Mouse (Mus musculus) heart, embryonic 16.5 days (tissue): ENCODE measurements around the gene Atg4d. TPM values are rescaled to one million over a fixed set of nuclear protein-coding genes. Genes with fewer than 3 reads are reported as not detected.
A peak's percentile ranks its signal among the peaks of the same experiment; 100 is the strongest.

Experiments
- ATAC-seq: fragments of 200-750 bp; cut with Nextera tagmentation; replicated peaks from 2 replicates; pipeline ENCODE4 v1.8.0; 2017; ENCODE audit warnings: moderate number of reproducible peaks; ENCODE audit not compliant: insufficient read depth, low FRiP score; ENCODE audit errors: extremely low read depth
- H3K27ac ChIP-seq: fragments of 300-500 bp; sonication (generic); 2 replicates; pipeline ENCODE4 v1.5.1; 2014; ENCODE audit warnings: mild to moderate bottlenecking, low read length, control low read depth, moderate library complexity
- H3K27me3 ChIP-seq: fragments of 300-500 bp; sonication (generic); 2 replicates; pipeline ENCODE4 v1.6.1; 2014; ENCODE audit warnings: low read length, mixed read lengths; ENCODE audit not compliant: control insufficient read depth, insufficient read depth
- H3K36me3 ChIP-seq: fragments of 300-500 bp; sonication (generic); 2 replicates; pipeline ENCODE4 v1.6.1; 2014; ENCODE audit not compliant: control insufficient read depth, insufficient read depth
- H3K4me1 ChIP-seq: fragments of 300-500 bp; sonication (generic); 2 replicates; pipeline ENCODE4 v1.6.1; 2014; ENCODE audit warnings: low read length, mixed read lengths; ENCODE audit not compliant: control insufficient read depth, insufficient read depth
- H3K4me2 ChIP-seq: fragments of 300-500 bp; sonication (generic); 2 replicates; pipeline ENCODE4 v1.6.1; 2014; ENCODE audit warnings: low read depth, mild to moderate bottlenecking, control low read depth, low read length
- H3K4me3 ChIP-seq: fragments of 300-500 bp; sonication (generic); 2 replicates; pipeline ENCODE4 v1.5.1; 2014; ENCODE audit warnings: mild to moderate bottlenecking, control low read depth, low read length
- H3K9ac ChIP-seq: fragments of 300-500 bp; sonication (generic); 2 replicates; pipeline ENCODE4 v1.6.1; 2014; ENCODE audit warnings: low read length, control low read depth
- H3K9me3 ChIP-seq: fragments of 300-500 bp; sonication (generic); replicated peaks from 2 replicates; pipeline ENCODE4 v1.6.1; 2016; ENCODE audit warnings: low read length; ENCODE audit not compliant: control insufficient read depth
- WGBS: fragments of 180-500 bp; shearing (Covaris S2); extraction: QIAGEN DNeasy Blood & Tissue Kit; methylation state at CpG from one replicate; pipeline ENCODE4 v1.1.7; 2014; 5-methylcytosine and 5-hydroxymethylcytosine counted together
- polyA plus RNA-seq: library from polyadenylated mRNA; unstranded; fragments of >200 nt; fragmentation: Nextera tagmentation; extraction: Ambion mirVana; gene quantifications from 2 replicates; pipeline ENCODE4 v1.2.1, GENCODE M21; 2015

Atg4d gene
- polyA plus RNA-seq, 1 experiment from 2014 or later = 58.8 TPM

- Histone ChIP-seq H3K4me2 (peak overlapping the region; percentile 79), H3K36me3 (peaks cover 9% of the 10 kb centered on the region), H3K4me3 (peak overlapping the region; percentile 55), H3K27ac (peak overlapping the region; percentile 82), H3K9me3 (no peaks in the 10 kb centered on the region; the same call in none of the 2 replicates), H3K4me1 (peaks cover 25% of the 10 kb centered on the region), H3K27me3 (no peaks in the 10 kb centered on the region), H3K9ac (peak overlapping the region; percentile 73)
- 0 out of 2 replicates have a peak, but pooled peaks have one; percentile 38 for ATAC-seq
- 21% methylated on average over 26 of the region's 26 CpGs for WGBS
Measured at GRCm38 (mm10) chr9:21224576-21225414, 40.3 kb upstream of the Atg4d start.

- Histone ChIP-seq H3K36me3 (peaks cover 15% of the 10 kb centered on the region), H3K27me3 (no peaks in the 10 kb centered on the region), H3K4me1 (peaks cover 25% of the 10 kb centered on the region), H3K4me3 (peak overlapping the region; percentile 55), H3K9ac (peak overlapping the region; percentile 73), H3K27ac (peak overlapping the region; percentile 82), H3K9me3 (no peaks in the 10 kb centered on the region; the same call in 1 of the 2 replicates), H3K4me2 (peak overlapping the region; percentile 79)
- 13% methylated on average over 7 of the region's 7 CpGs for WGBS
- ATAC-seq = no peak
Measured at GRCm38 (mm10) chr9:21225415-21225758, 39.7 kb upstream of the Atg4d start.

- 9% methylated on average over 16 of the region's 16 CpGs for WGBS
- Histone ChIP-seq H3K27ac (no peak overlapping the region; the same call in 1 of the 2 replicates), H3K4me3 (peak overlapping the region; percentile 55), H3K4me2 (peak overlapping the region; percentile 79), H3K4me1 (peaks cover 14% of the 10 kb centered on the region), H3K9ac (peak overlapping the region; percentile 73), H3K9me3 (no peaks in the 10 kb centered on the region; the same call in 1 of the 2 replicates), H3K27me3 (no peaks in the 10 kb centered on the region), H3K36me3 (peaks cover 27% of the 10 kb centered on the region)
- ATAC-seq = peak; percentile 59; the same call in 1 of the 2 replicates
Measured at GRCm38 (mm10) chr9:21227342-21227741, 37.8 kb upstream of the Atg4d start.

- no peaks in the 10 kb centered on the region for H3K27me3 ChIP-seq
- H3K4me3 ChIP-seq = no peak overlapping the region
- peaks cover 10% of the 10 kb centered on the region for H3K4me1 ChIP-seq
- H3K9me3 ChIP-seq = no peaks in the 10 kb centered on the region
- 51% methylated on average over 23 of the region's 23 CpGs for WGBS
- H3K27ac ChIP-seq = no peak overlapping the region
- H3K9ac ChIP-seq = no peak overlapping the region
- H3K36me3 ChIP-seq = peaks cover 48% of the 10 kb centered on the region
- no peak overlapping the region for H3K4me2 ChIP-seq
- ATAC-seq = no peak
Measured at GRCm38 (mm10) chr9:21231551-21231950, 33.5 kb upstream of the Atg4d start.

GRCm38 (mm10) chr9:21232867-21233266 lies 32.2 kb upstream of the Atg4d start:
- WGBS = 85% methylated on average over 5 of the region's 5 CpGs
- no peaks in the 10 kb centered on the region for H3K9me3 ChIP-seq
- no peaks in the 10 kb centered on the region for H3K27me3 ChIP-seq
- H3K4me2 ChIP-seq = no peak overlapping the region
- no peak overlapping the region for H3K27ac ChIP-seq
- H3K4me1 ChIP-seq = peaks cover 16% of the 10 kb centered on the region
- no peak overlapping the region for H3K4me3 ChIP-seq
- peaks cover 52% of the 10 kb centered on the region for H3K36me3 ChIP-seq
- ATAC-seq = no peak
- no peak overlapping the region for H3K9ac ChIP-seq

- H3K4me1 ChIP-seq = peaks cover 14% of the 10 kb centered on the region
- no peak overlapping the region for H3K27ac ChIP-seq
- H3K9ac ChIP-seq = no peak overlapping the region
- no peak overlapping the region for H3K4me3 ChIP-seq
- no peak overlapping the region for H3K4me2 ChIP-seq
- H3K36me3 ChIP-seq = peaks cover 52% of the 10 kb centered on the region
- H3K9me3 ChIP-seq = no peaks in the 10 kb centered on the region
- no peak for ATAC-seq
- WGBS = 91% methylated on average over 29 of the region's 29 CpGs
- no peaks in the 10 kb centered on the region for H3K27me3 ChIP-seq
Measured at GRCm38 (mm10) chr9:21233366-21233765, 31.7 kb upstream of the Atg4d start.

- peaks cover 52% of the 10 kb centered on the region for H3K36me3 ChIP-seq
- H3K4me1 ChIP-seq = peaks cover 14% of the 10 kb centered on the region
- no peak overlapping the region for H3K27ac ChIP-seq
- H3K27me3 ChIP-seq = no peaks in the 10 kb centered on the region
- H3K4me3 ChIP-seq = no peak overlapping the region
- H3K9ac ChIP-seq = no peak overlapping the region
- H3K4me2 ChIP-seq = no peak overlapping the region
- no peaks in the 10 kb centered on the region for H3K9me3 ChIP-seq
- ATAC-seq = no peak
- 87% methylated on average over 28 of the region's 28 CpGs for WGBS
Measured at GRCm38 (mm10) chr9:21233805-21234204, 31.3 kb upstream of the Atg4d start.

GRCm38 (mm10) chr9:21235341-21235740 lies 29.8 kb upstream of the Atg4d start:
- no peaks in the 10 kb centered on the region for H3K9me3 ChIP-seq
- peaks cover 38% of the 10 kb centered on the region for H3K36me3 ChIP-seq
- H3K4me3 ChIP-seq = no peak overlapping the region
- ATAC-seq = no peak
- H3K27ac ChIP-seq = no peak overlapping the region
- WGBS = 83% methylated on average over 4 of the region's 4 CpGs
- H3K4me2 ChIP-seq = no peak overlapping the region
- H3K4me1 ChIP-seq = peaks cover 18% of the 10 kb centered on the region
- no peaks in the 10 kb centered on the region for H3K27me3 ChIP-seq
- H3K9ac ChIP-seq = no peak overlapping the region

GRCm38 (mm10) chr9:21236991-21237367 lies 28.1 kb upstream of the Atg4d start:
- H3K27me3 ChIP-seq = 0 out of 2 replicates have a peak, but pooled peaks cover 3% of the 10 kb centered on the region
- ATAC-seq = no peak
- H3K36me3 ChIP-seq = peaks cover 25% of the 10 kb centered on the region
- H3K4me1 ChIP-seq = peaks cover 18% of the 10 kb centered on the region
- H3K27ac ChIP-seq = peak overlapping the region; percentile 97
- H3K4me2 ChIP-seq = peak overlapping the region; percentile 73
- H3K9me3 ChIP-seq = no peaks in the 10 kb centered on the region
- peak overlapping the region; percentile 99 for H3K9ac ChIP-seq
- peak overlapping the region; percentile 72 for H3K4me3 ChIP-seq
- whole genome bisulfite sequencing = 75% methylated on average over 25 of the region's 25 CpGs
